Mouse (Mus musculus): ENCODE measurements around the gene Zbtb42. TPM values are rescaled to one million over a fixed set of nuclear protein-coding genes. Genes with fewer than 3 reads are reported as not detected.
A peak's percentile ranks its signal among the peaks of the same experiment; 100 is the strongest.

Gene Zbtb42
- total RNA-seq, 2 experiments from 2014 or later, result 0.33 to 6.8 TPM

DNA sequence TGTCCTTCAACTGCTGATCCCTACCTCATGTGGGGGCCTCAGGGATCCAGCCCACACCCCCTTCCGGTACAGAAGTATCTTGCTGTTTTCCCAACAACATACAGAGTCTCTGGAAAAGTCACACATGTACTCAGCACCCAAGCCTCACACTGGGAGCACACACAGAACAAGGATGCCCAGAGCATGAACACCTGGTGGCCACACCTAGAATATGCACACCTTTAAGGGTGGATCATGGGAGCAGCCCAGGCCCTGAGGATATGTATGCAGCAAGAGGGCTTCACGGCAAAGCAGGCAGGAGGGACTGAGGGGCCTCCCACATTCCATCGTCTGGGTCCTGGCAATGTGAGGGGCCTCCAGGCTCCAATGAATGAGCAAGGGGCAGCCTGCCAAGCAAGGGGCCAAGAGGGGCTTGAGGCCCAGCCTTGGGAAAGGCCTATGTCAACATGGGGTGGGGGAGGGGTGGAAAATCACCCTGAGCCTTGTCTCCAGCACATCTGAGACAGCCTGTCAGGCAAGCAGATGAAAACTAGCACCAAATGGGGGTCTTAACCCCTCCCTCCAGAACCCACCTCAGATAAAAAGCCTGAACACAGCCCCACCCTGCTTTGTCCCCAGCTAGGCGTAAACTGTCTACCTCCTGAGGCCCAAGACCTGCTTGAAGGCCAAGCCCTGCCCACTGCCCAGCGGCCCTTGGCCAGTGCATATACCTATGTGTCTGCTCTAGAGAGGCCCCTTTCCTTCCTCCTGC lies 17.9 kb upstream of the Zbtb42 start:
- no peak for ATAC-seq (replicated peaks; ENCODE audit: low FRiP score, low TSS enrichment, poor library complexity, severe bottlenecking)

DNA sequence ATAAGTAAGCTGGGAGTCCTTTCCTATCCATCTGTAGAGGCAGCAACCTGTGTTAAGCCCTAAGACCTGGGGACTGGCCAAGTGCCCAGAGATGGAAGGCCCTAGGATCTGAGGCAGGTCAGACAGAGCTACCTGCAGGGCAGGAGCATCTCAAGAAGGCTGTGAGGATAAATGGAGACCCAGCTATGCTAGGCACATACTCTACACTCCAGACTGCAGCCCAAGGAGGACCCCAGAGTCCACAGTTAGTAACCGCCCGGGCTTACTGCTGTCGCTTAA lies 17.4 kb upstream of the Zbtb42 start:
- ATAC-seq (replicated peaks; ENCODE audit: low FRiP score, low TSS enrichment, poor library complexity, severe bottlenecking), result no peak

GRCm38 (mm10) chr12:112661851-112662250 lies 16.8 kb upstream of the Zbtb42 start:
- no peak for ATAC-seq (replicated peaks; ENCODE audit: low FRiP score, low TSS enrichment, poor library complexity, severe bottlenecking)

DNA sequence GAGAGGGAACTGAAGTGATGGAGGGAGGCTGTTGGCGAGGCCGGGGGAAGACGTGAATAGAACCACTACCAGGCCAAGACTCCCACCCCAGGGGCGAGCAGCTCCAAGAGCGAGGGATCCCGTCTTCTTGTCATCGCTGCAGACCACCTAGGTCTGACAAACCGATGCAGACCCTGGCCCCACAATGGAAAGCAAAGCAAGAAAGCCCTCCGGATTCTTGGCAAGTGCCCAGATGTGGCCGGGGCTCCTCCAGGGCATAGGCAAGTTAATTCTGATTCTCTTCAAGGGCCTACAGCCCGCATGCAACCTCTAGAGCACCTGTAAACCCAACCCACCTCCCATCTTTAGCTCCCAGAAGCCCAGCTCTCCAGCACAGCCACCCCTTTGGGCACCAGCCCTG lies 15.3 kb upstream of the Zbtb42 start:
- no peak for ATAC-seq (replicated peaks; ENCODE audit: low FRiP score, low TSS enrichment, poor library complexity, severe bottlenecking)

- ATAC-seq (replicated peaks; ENCODE audit: low FRiP score, low TSS enrichment, poor library complexity, severe bottlenecking), result no peak
These were observed 14.9 kb upstream of the Zbtb42 start for GRCm38 (mm10) chr12:112663716-112664115.

GRCm38 (mm10) chr12:112664124-112664523 lies 14.5 kb upstream of the Zbtb42 start:
- ATAC-seq (replicated peaks; ENCODE audit: low FRiP score, low TSS enrichment, poor library complexity, severe bottlenecking), result no peak

- ATAC-seq (replicated peaks; ENCODE audit: low FRiP score, low TSS enrichment, poor library complexity, severe bottlenecking), result no peak
These were observed 14.0 kb upstream of the Zbtb42 start for GRCm38 (mm10) chr12:112664656-112665055.

GRCm38 (mm10) chr12:112665445-112665844 lies 13.2 kb upstream of the Zbtb42 start:
- ATAC-seq (replicated peaks; ENCODE audit: low FRiP score, low TSS enrichment, poor library complexity, severe bottlenecking), result no peak

- ATAC-seq (replicated peaks; ENCODE audit: low FRiP score, low TSS enrichment, poor library complexity, severe bottlenecking), result no peak
These were observed 12.6 kb upstream of the Zbtb42 start for GRCm38 (mm10) chr12:112665881-112666544.

DNA sequence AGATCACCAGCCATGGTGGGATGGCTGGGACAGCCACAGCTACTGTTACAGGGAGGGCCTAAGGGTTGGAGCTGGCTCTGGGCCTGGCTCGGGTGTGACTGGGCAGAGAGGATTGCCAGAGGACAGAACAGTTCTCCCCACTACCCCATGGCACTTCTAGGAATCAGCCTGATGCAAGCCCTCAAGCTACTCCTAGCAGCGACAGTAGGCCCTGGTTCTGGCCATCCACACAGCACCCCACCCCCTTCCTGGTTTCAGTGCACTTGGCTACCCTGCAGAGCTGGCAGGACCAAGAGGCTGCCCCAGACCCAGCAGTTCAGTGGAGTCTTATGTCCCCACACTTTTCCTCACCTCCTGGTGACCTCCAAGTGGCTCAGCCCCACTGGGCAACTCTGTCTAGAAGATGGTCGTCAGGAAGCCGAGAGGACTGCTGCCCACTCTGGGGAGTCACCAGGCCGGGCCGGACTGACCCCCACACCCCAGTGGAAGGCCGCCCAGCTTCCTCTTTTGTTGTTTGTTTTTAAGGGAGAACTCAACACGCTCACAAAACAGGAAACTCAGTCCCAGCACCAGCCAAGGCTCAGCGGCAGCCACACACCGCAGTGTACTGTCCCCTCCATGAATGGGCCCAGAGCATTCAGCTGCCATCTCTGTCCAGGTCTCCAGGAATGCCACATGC lies 10.9 kb upstream of the Zbtb42 start:
- ATAC-seq (replicated peaks; ENCODE audit: low FRiP score, low TSS enrichment, poor library complexity, severe bottlenecking), result no peak

DNA sequence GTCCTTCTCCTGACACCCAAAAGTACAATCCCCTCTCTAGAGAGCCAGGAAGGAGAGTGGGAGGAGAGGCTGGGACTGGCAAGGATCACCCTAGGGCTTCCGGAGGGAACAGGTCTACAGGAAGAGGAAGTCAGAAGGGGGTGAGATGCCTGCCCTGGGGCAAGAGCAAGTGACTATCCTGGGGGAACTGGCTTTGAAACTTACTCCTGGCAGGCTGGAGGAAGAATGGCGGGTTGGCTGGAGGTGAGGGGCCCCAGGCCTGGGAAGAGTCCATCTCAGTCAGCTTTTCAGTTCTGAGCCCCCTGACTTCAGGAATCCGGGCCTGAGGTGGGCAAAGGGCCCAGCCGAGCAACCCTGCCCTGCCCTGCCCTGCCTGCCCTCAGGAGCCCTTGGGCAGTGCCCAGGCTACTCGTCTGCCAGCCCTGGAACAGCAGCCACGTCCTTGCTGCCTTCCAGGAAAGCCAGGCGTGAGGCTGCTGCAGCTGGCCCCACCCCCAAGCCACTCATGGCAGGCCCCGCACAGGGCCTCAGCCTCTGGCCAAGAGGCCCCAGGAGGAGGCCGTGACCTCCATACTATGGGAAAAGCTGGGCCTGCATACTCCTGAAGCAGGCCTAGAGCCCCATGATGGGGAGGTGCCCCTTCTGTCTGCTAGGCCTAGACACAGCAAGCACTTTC lies 7.8 kb upstream of the Zbtb42 start:
- no peak for ATAC-seq (replicated peaks; ENCODE audit: low FRiP score, low TSS enrichment, poor library complexity, severe bottlenecking)

GRCm38 (mm10) chr12:112671891-112672290 lies 6.7 kb upstream of the Zbtb42 start:
- ATAC-seq (replicated peaks; ENCODE audit: low FRiP score, low TSS enrichment, poor library complexity, severe bottlenecking), result no peak

DNA sequence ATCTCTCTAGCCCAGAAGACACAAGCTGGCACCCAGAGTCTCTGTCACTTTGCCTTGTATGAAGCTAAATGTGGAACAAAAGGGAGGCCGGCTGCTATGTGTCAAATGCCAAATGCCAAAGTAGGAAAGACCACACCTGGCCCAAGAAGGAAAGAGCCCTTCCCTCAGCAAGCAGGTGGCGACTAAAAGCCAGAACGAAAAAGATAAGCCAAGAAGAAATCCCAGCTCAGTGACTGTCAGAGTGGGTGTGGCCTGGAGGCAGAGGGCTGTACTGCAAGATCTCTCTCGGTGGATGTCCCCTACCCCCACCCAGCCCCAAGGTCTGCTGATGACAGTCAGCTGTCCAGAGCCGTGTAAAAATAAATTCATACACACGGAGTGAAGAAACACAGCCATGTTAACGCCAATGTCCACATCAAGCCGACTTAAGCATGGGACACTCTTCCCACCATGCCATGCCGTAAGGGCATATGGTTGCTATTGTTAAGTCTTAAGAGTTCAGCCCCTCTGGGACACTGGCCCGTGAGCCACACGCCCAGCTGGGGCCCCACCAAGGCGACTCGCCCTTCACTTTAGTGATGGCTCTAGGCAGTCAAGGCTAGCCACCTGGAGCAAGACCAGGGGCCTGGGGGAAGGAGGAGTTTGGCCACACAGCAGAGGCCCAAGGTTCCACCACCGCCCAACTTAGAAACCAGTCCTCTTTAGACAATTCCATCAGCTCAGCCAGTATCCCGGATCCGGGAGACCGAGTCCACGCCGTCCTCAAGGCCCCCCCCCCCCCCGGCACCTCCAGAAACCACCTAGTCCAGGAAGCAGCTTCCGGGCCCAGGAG lies 5.7 kb upstream of the Zbtb42 start:
- peak; percentile 43 for ATAC-seq (replicated peaks; ENCODE audit: low FRiP score, low TSS enrichment, poor library complexity, severe bottlenecking)

DNA sequence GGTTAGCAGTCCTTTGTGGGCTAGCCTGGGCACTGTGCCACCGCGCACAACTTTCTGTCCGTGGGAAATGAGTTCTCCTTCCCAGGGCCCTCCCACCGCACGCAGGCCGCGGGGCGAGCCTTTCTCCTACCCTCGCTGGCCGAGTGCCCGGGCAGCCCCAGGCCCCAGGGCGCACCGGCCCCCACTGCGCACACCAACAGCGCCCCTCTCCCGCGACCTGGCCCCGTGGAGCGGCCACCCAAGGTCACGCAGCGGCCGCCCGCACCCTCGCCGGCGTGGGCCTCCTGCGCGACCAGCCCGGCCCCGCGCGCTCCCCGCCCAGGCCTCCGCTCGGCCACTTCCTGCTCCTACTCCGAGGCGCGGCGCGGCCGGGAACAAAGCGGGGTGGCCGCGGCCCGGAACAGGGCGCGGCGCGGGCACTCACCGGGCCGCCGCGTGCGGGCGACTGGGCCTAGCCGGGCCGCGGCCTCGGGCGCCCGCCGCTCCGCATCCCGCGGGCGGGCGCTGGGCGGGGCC lies 5.0 kb upstream of the Zbtb42 start:
- no peak for ATAC-seq (replicated peaks; ENCODE audit: low FRiP score, low TSS enrichment, poor library complexity, severe bottlenecking)

DNA sequence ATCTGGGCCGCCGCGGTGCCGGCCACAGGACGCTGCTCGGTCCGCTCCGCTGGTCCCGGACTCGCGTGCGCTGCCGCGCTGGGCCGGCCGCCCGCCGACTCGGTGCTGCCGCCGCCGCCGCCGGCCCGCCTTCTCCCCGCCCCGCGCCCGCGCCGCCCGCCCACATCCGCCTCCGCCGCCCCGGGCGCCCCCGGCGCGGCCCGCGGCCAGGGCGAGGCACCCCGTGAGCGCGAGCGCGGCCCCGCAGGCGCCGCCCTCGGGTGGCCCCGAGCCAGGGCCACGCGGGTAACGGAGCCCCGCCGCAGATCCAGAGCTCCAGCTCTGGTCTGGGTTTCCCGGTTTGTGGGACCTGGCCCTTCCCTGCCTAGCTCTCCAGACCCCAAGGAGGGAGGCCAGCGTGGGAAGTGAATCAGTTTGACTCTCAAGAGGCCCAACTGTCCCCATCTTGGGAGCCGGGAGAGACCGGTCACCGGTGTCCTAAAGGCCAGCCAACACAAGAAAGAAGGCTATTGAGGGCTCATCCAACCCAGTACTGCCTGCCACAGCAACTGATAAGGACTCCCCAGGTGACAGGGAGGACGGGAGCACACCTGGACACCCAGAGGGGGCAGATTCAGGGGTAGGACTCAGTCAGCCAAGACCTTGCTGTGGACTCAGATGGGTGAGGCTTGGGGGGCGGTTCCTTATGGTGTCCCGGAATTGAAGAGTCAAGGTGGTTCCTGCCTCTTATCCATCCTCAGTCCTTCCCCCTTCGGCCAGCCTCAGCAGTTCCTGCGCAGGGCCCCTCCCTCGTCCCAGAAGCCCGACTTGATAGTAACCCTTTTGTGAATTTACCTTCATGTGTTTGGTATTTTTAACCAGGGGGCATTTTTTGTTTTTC lies 4.3 kb upstream of the Zbtb42 start, which contains the start of gene Akt1:
Gene Akt1, minus strand, starts transcription at position 753 of the 880 bp plus-strand sequence.
- peak; percentile 58 for ATAC-seq (replicated peaks; ENCODE audit: low FRiP score, low TSS enrichment, poor library complexity, severe bottlenecking)

- ATAC-seq (replicated peaks; ENCODE audit: low FRiP score, low TSS enrichment, poor library complexity, severe bottlenecking), result peak; percentile 57
These were observed 3.2 kb upstream of the Zbtb42 start for GRCm38 (mm10) chr12:112675245-112676035.

DNA sequence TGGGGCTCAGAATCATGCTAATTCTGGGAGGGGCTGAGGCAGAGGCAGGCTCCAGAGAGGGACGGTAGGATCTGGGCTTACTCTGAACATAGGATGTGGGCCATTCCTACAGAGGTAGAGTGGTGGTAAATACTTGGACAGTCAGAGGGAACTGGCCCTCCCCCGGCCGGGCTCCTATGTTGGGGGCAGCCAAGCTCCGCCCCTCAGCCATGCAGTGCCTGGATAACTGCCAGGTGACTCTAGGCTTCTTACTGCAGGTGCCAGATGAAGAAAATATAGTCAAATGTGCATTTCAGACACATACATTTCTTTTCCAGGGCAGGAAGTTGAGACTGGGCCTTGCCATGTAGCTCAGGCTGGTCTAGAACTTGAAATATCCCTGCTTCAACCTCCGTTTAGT lies 1.6 kb upstream of the Zbtb42 start:
- no peak for ATAC-seq (replicated peaks; ENCODE audit: low FRiP score, low TSS enrichment, poor library complexity, severe bottlenecking)
